Mouse (Mus musculus): ENCODE results near the gene Akt3.

The Akt3 gene

GRCm38 (mm10) chr1:177051366-177051963, 206.5 kb downstream of the Akt3 start:
- DNase-seq (ENCODE audit: low read depth, low spot score): peak; percentile 68

- no peak for DNase-seq (ENCODE audit: low read depth, low spot score)
Measured at GRCm38 (mm10) chr1:177048773-177049172, 209.2 kb downstream of the Akt3 start.

- no peak for DNase-seq (ENCODE audit: low read depth, low spot score)
Measured at GRCm38 (mm10) chr1:177046963-177047362, 211.0 kb downstream of the Akt3 start.

GRCm38 (mm10) chr1:177045885-177046284, 212.1 kb downstream of the Akt3 start:
- DNase-seq (ENCODE audit: low read depth, low spot score): no peak

- DNase-seq (ENCODE audit: low read depth, low spot score): no peak
Measured at GRCm38 (mm10) chr1:177040058-177040457, 217.9 kb downstream of the Akt3 start.

- DNase-seq (ENCODE audit: low read depth, low spot score): no peak
Measured at GRCm38 (mm10) chr1:177039093-177039674, 218.8 kb downstream of the Akt3 start.

GRCm38 (mm10) chr1:177038383-177038782, 219.6 kb downstream of the Akt3 start:
- DNase-seq (ENCODE audit: low read depth, low spot score): no peak

GRCm38 (mm10) chr1:177035460-177035859, 222.5 kb downstream of the Akt3 start:
- DNase-seq (ENCODE audit: low read depth, low spot score): no peak

- DNase-seq (ENCODE audit: low read depth, low spot score): no peak
Measured at GRCm38 (mm10) chr1:177032233-177032632, 225.8 kb downstream of the Akt3 start.

GRCm38 (mm10) chr1:177031196-177031595, 226.8 kb downstream of the Akt3 start:
- DNase-seq (ENCODE audit: low read depth, low spot score): no peak

GRCm38 (mm10) chr1:177030669-177031068, 227.3 kb downstream of the Akt3 start:
- DNase-seq (ENCODE audit: low read depth, low spot score): no peak

GRCm38 (mm10) chr1:177029032-177029431, 229.0 kb downstream of the Akt3 start:
- no peak for DNase-seq (ENCODE audit: low read depth, low spot score)

- DNase-seq (ENCODE audit: low read depth, low spot score): no peak
Measured at GRCm38 (mm10) chr1:177027706-177028105, 230.3 kb downstream of the Akt3 start.

GRCm38 (mm10) chr1:177022751-177023150, 235.3 kb downstream of the Akt3 start:
- DNase-seq (ENCODE audit: low read depth, low spot score): no peak

GRCm38 (mm10) chr1:177019668-177020067, 238.3 kb downstream of the Akt3 start:
- DNase-seq (ENCODE audit: low read depth, low spot score): no peak

- no peak for DNase-seq (ENCODE audit: low read depth, low spot score)
Measured at GRCm38 (mm10) chr1:177018750-177019149, 239.3 kb downstream of the Akt3 start.

- DNase-seq (ENCODE audit: low read depth, low spot score): no peak
Measured at GRCm38 (mm10) chr1:177016729-177017128, 241.3 kb downstream of the Akt3 start.

- no peak for DNase-seq (ENCODE audit: low read depth, low spot score)
Measured at GRCm38 (mm10) chr1:177015917-177016316, 242.1 kb downstream of the Akt3 start.

- no peak for DNase-seq (ENCODE audit: low read depth, low spot score)
Measured at GRCm38 (mm10) chr1:177014921-177015439, 243.0 kb downstream of the Akt3 start.

- no peak for DNase-seq (ENCODE audit: low read depth, low spot score)
Measured at GRCm38 (mm10) chr1:177014346-177014745, 243.7 kb downstream of the Akt3 start.

- DNase-seq (ENCODE audit: low read depth, low spot score): no peak
Measured at GRCm38 (mm10) chr1:177013776-177014175, 244.2 kb downstream of the Akt3 start.

- DNase-seq (ENCODE audit: low read depth, low spot score): no peak
Measured at GRCm38 (mm10) chr1:177013313-177013712, 244.7 kb downstream of the Akt3 start.

GRCm38 (mm10) chr1:177012774-177013173, 245.2 kb downstream of the Akt3 start:
- no peak for DNase-seq (ENCODE audit: low read depth, low spot score)
